Mouse (Mus musculus) MEL (cell line): ENCODE results near the gene Pdss2. TPM values are rescaled to one million over a fixed set of nuclear protein-coding genes. Genes with fewer than 3 reads are reported as not detected.
A peak's percentile ranks its signal among the peaks of the same experiment; 100 is the strongest.

Experiments
- DNase-seq: peaks from one replicate; pipeline ENCODE4 v3.0.0; 2011; ENCODE audit warnings: low read depth, low spot score
- H3K27ac ChIP-seq: 2 replicates; pipeline ENCODE4 v1.5.1; 2012; ENCODE audit warnings: low read depth, mild to moderate bottlenecking, control low read depth, low read length, moderate library complexity; ENCODE audit not compliant: control insufficient read depth
- H3K27me3 ChIP-seq, 2 experiments: fragments of 150-350 bp in 1 of 2; sonication (generic) in 1 of 2; 2 replicates each; pipeline ENCODE4 v1.6.1; 2012; ENCODE audit warnings: low read length in 2 of 2, mild to moderate bottlenecking in 2 of 2, improper control_type of control experiment in 1 of 2, moderate library complexity in 1 of 2; ENCODE audit not compliant: insufficient read depth in 2 of 2, control insufficient read depth in 1 of 2
- H3K36me3 ChIP-seq, 2 experiments: 2 replicates each; pipeline ENCODE4 v1.6.1; 2012 to 2014; ENCODE audit warnings: low read length in 2 of 2, improper control_type of control experiment in 1 of 2, inconsistent platforms in 1 of 2, mild to moderate bottlenecking in 1 of 2; ENCODE audit not compliant: insufficient read depth in 2 of 2, control insufficient read depth in 1 of 2
- H3K4me1 ChIP-seq, 2 experiments: fragments of 150-350 bp in 1 of 2; sonication (generic) in 1 of 2; 2 replicates each; pipeline ENCODE4 v1.6.1; 2012; ENCODE audit warnings: low read length in 2 of 2, improper control_type of control experiment in 1 of 2, mild to moderate bottlenecking in 1 of 2; ENCODE audit not compliant: insufficient read depth in 2 of 2, control insufficient read depth in 1 of 2
- H3K4me3 ChIP-seq, 2 experiments: fragments of 150-350 bp in 1 of 2; sonication (generic) in 1 of 2; 2 replicates each; pipeline ENCODE4 v1.5.1; 2012; ENCODE audit warnings: low read depth in 2 of 2, low read length in 2 of 2, mild to moderate bottlenecking in 2 of 2, moderate library complexity in 2 of 2, control low read depth in 1 of 2, improper control_type of control experiment in 1 of 2; ENCODE audit not compliant: control insufficient read depth in 1 of 2, insufficient read depth in 1 of 2
- H3K79me2 ChIP-seq: 2 replicates; pipeline ENCODE4 v1.6.1; 2012; ENCODE audit warnings: mild to moderate bottlenecking, low read length, moderate library complexity; ENCODE audit not compliant: control insufficient read depth, poor library complexity, insufficient read depth
- H3K9ac ChIP-seq: 2 replicates; pipeline ENCODE4 v1.6.1; 2012; ENCODE audit warnings: low read depth, mild to moderate bottlenecking, control low read depth, low read length, moderate library complexity; ENCODE audit not compliant: control insufficient read depth, poor library complexity, severe bottlenecking
- H3K9me3 ChIP-seq: fragments of 150-350 bp; sonication (generic); replicated peaks from 2 replicates; pipeline ENCODE4 v1.6.1; 2012; ENCODE audit warnings: mild to moderate bottlenecking, low read length, improper control_type of control experiment, moderate library complexity; ENCODE audit not compliant: insufficient read depth
- BHLHE40 ChIP-seq: IDR thresholded peaks from 2 replicates; pipeline ENCODE4 v1.6.1; 2012; ENCODE audit warnings: low read depth, mild to moderate bottlenecking, inconsistent platforms, low read length, improper control_type of control experiment, borderline replicate concordance
- CHD1 ChIP-seq: IDR thresholded peaks from 2 replicates; pipeline ENCODE4 v1.6.1; 2012; ENCODE audit warnings: low read depth, mild to moderate bottlenecking, inconsistent platforms, low read length, improper control_type of control experiment
- CHD2 ChIP-seq: IDR thresholded peaks from 2 replicates; pipeline ENCODE4 v1.6.1; 2011; ENCODE audit warnings: low read length, improper control_type of control experiment
- ELF1 ChIP-seq: IDR thresholded peaks from 2 replicates; pipeline ENCODE4 v1.6.1; 2014; ENCODE audit warnings: low read depth, mild to moderate bottlenecking, inconsistent platforms, low read length, improper control_type of control experiment, moderate library complexity
- EP300 ChIP-seq, 2 experiments: IDR thresholded peaks; 2 replicates each; pipeline ENCODE4 v1.6.1; 2011; ENCODE audit warnings: improper control_type of control experiment in 2 of 2, low read length in 2 of 2, low read depth in 1 of 2, mild to moderate bottlenecking in 1 of 2
- GATA1 ChIP-seq: IDR thresholded peaks from 2 replicates; pipeline ENCODE4 v1.6.1; 2011; ENCODE audit warnings: low read depth, low read length, improper control_type of control experiment
- HCFC1 ChIP-seq: IDR thresholded peaks from 2 replicates; pipeline ENCODE4 v1.6.1; 2012; ENCODE audit warnings: low read depth, mild to moderate bottlenecking, inconsistent platforms, low read length, improper control_type of control experiment, moderate library complexity
- JUND ChIP-seq: IDR thresholded peaks from 2 replicates; pipeline ENCODE4 v1.6.1; 2011; ENCODE audit warnings: low read depth, mild to moderate bottlenecking, improper control_type of control experiment, low read length
- KAT2A ChIP-seq: conservative IDR thresholded peaks from 2 replicates; pipeline ENCODE4 v1.6.1; 2012; ENCODE audit warnings: low read depth, low read length, improper control_type of control experiment, inconsistent platforms
- MAX ChIP-seq: IDR thresholded peaks from 2 replicates; pipeline ENCODE4 v1.6.1; 2011; ENCODE audit warnings: low read length, improper control_type of control experiment
- MEF2A ChIP-seq: IDR thresholded peaks from 2 replicates; pipeline ENCODE4 v1.6.1; 2014; ENCODE audit warnings: low read depth, mild to moderate bottlenecking, inconsistent platforms, low read length, improper control_type of control experiment; ENCODE audit not compliant: poor library complexity, insufficient replicate concordance, severe bottlenecking; ENCODE audit errors: extremely low read depth
- MXI1 ChIP-seq: IDR thresholded peaks from 2 replicates; pipeline ENCODE4 v1.6.1; 2011; ENCODE audit warnings: mild to moderate bottlenecking, low read depth, low read length, improper control_type of control experiment
- MYC ChIP-seq: IDR thresholded peaks from 2 replicates; pipeline ENCODE4 v1.6.1; 2011; ENCODE audit warnings: low read depth, mild to moderate bottlenecking, low read length, improper control_type of control experiment, moderate library complexity
- NRF1 ChIP-seq: IDR thresholded peaks from 2 replicates; pipeline ENCODE4 v1.6.1; 2014; ENCODE audit warnings: low read depth, mild to moderate bottlenecking, inconsistent platforms, low read length, improper control_type of control experiment, moderate library complexity; ENCODE audit not compliant: poor library complexity, insufficient read depth, severe bottlenecking
- POLR2A ChIP-seq, 2 experiments: IDR thresholded peaks; 2 replicates each; pipeline ENCODE4 v1.6.1; 2011 to 2012; ENCODE audit warnings: low read length in 2 of 2, mild to moderate bottlenecking in 2 of 2, control low read depth in 1 of 2, improper control_type of control experiment in 1 of 2, low read depth in 1 of 2, moderate library complexity in 1 of 2; ENCODE audit not compliant: control insufficient read depth in 1 of 2, insufficient read depth in 1 of 2, poor library complexity in 1 of 2
- SIN3A ChIP-seq: IDR thresholded peaks from 2 replicates; pipeline ENCODE4 v1.6.1; 2012; ENCODE audit warnings: low read length, improper control_type of control experiment, inconsistent platforms
- SMC3 ChIP-seq: IDR thresholded peaks from 2 replicates; pipeline ENCODE4 v1.6.1; 2011; ENCODE audit warnings: low read depth, low read length, improper control_type of control experiment
- TBP ChIP-seq: IDR thresholded peaks from 2 replicates; pipeline ENCODE4 v1.8.0; 2011; ENCODE audit warnings: low read depth, low read length, improper control_type of control experiment
- TCF12 ChIP-seq: IDR thresholded peaks from 2 replicates; pipeline ENCODE4 v1.6.1; 2014; ENCODE audit warnings: low read depth, mild to moderate bottlenecking, inconsistent platforms, low read length, improper control_type of control experiment, moderate library complexity
- UBTF ChIP-seq: IDR thresholded peaks from 2 replicates; pipeline ENCODE4 v1.6.1; 2012; ENCODE audit warnings: low read depth, mild to moderate bottlenecking, inconsistent platforms, low read length, improper control_type of control experiment, moderate library complexity, borderline replicate concordance; ENCODE audit not compliant: insufficient read depth
- USF2 ChIP-seq, 2 experiments: IDR thresholded peaks; 2 replicates each; pipeline ENCODE4 v1.6.1; 2011 to 2012; ENCODE audit warnings: improper control_type of control experiment in 2 of 2, low read length in 2 of 2, borderline replicate concordance in 1 of 2, inconsistent platforms in 1 of 2, low read depth in 1 of 2, mild to moderate bottlenecking in 1 of 2; ENCODE audit not compliant: insufficient read depth in 1 of 2
- ZMIZ1 ChIP-seq: IDR thresholded peaks from 2 replicates; pipeline ENCODE4 v1.6.1; 2012; ENCODE audit warnings: low read depth, mild to moderate bottlenecking, inconsistent platforms, low read length, improper control_type of control experiment, moderate library complexity
- ZNF384 ChIP-seq: IDR thresholded peaks from 2 replicates; pipeline ENCODE4 v1.6.1; 2012; ENCODE audit warnings: low read depth, mild to moderate bottlenecking, inconsistent platforms, low read length, improper control_type of control experiment
- polyA plus RNA-seq, 2 experiments: library from polyadenylated mRNA; stranded (reverse) in 1 of 2; unstranded in 1 of 2; fragments of >175 nt in 1 of 2; fragments of >200 nt in 1 of 2; gene quantifications; 2 replicates each; pipeline versions ENCODE4 v1.2.1 to v1.2.4; 2012; ENCODE audit warnings: low replicate concordance in 2 of 2, low read depth in 1 of 2; ENCODE audit not compliant: insufficient read length in 2 of 2, insufficient read depth in 1 of 2, missing spikeins in 1 of 2
- total RNA-seq: library from RNA; depleted of rRNA; stranded (reverse); fragments of 300-350 nt; gene quantifications from 2 replicates; pipeline ENCODE4 v1.2.3, GENCODE M21; 2012

Gene Pdss2
- total and polyA plus RNA-seq, 3 experiments: 14.3 to 14.8 TPM; not detected in 1

DNA sequence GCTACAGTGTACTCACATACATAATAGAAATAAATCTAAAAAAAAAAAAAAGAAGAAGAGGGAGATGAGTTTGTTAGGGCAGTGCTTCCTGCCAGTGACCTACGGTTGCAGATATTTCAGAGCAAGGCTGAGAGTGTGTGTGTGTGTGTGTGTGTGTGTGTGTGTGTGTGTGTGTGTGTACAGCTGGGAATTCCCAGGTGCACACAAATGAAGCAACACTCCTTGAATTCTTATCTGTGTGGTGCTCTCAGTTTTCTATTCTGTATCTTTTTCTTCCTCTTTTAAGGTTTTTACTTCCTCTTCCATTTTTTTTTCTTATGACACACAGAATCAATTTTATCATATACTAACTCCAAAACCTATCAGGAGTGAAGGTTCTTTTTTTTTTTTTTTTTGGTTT lies 283.0 kb downstream of the Pdss2 start (continued):
- TF ChIP-seq SIN3A (peak; percentile 56; the same call in 1 of the 2 replicates), MAX (no peak), ZMIZ1 (no peak), POLR2A (IDR thresholded peaks at IDR 0.05; ENCODE audit: control insufficient read depth in 1 of 2, insufficient read depth in 1 of 2, low read depth in 1 of 2, low read length in 2 of 2, poor library complexity in 1 of 2) (no peak), UBTF (no peak), TBP (no peak), SMC3 (no peak), USF2 (IDR thresholded peaks at IDR 0.05; ENCODE audit: borderline replicate concordance in 1 of 2, insufficient read depth in 1 of 2, low read depth in 1 of 2, low read length in 2 of 2) (no peak), NRF1 (no peak), JUND (no peak), MYC (no peak), EP300 (IDR thresholded peaks at IDR 0.05; ENCODE audit: low read depth in 1 of 2, low read length in 2 of 2) (peak; percentile 70 to 87), TCF12 (peak; percentile 81), ZNF384 (peak; percentile 92), MEF2A (no peak), MXI1 (peak; percentile 25; the same call in 1 of the 2 replicates), GATA1 (peak; percentile 78)
- TF ChIP-seq, all 39 proteins: peak for 10

DNA sequence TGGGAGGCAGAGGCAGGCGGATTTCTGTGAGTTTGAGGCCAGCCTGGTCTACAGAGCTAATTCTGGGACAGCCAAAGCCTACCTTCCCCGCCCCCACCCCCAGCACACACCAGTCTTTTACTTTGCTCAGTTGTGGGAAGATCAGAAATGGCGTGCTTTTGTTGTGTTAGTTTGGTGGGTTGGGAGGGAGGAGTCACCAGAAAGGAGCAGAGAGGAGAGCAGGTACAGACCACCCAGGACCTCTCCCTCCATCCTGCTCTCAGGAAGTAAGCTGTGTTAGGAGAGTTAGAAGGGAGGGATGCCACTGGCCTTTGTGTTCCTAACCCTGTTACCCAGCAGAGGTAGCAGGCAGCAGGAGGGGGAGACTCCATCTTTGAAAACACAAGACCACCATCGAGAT lies 285.8 kb downstream of the Pdss2 start:
- H3K79me2 ChIP-seq: no peaks in the 10 kb centered on the region
- no peaks in the 10 kb centered on the region for H3K27me3 ChIP-seq
- no peak overlapping the region for H3K9ac ChIP-seq
- H3K9me3 ChIP-seq: no peaks in the 10 kb centered on the region
- peaks cover 0 to 14% of the 10 kb centered on the region in 2 experiments; a peak in 3 of 4 replicates for H3K4me1 ChIP-seq
- H3K27ac ChIP-seq: no peak overlapping the region
- H3K4me3 ChIP-seq: no peak overlapping the region
- no peak for DNase-seq
- no peak for TF ChIP-seq HCFC1
- TF ChIP-seq CHD2: no peak
- TF ChIP-seq UBTF: no peak
- TF ChIP-seq ZMIZ1: no peak
- TF ChIP-seq BHLHE40: no peak
- TF ChIP-seq ELF1: no peak
- no peak for TF ChIP-seq KAT2A
- no peak for TF ChIP-seq GATA1
- TF ChIP-seq CHD1: no peak
- TF ChIP-seq MXI1: no peak
- peaks cover 0 to 12% of the 10 kb centered on the region in 2 experiments; a peak in 2 of 4 replicates for H3K36me3 ChIP-seq
